Mouse (Mus musculus): ENCODE data around the gene 9230112D13Rik. TPM values are rescaled to one million over a fixed set of nuclear protein-coding genes. Genes with fewer than 3 reads are reported as not detected.

The 9230112D13Rik gene
- polyA plus RNA-seq, 1 experiment from 2014 or later = not detected

DNA sequence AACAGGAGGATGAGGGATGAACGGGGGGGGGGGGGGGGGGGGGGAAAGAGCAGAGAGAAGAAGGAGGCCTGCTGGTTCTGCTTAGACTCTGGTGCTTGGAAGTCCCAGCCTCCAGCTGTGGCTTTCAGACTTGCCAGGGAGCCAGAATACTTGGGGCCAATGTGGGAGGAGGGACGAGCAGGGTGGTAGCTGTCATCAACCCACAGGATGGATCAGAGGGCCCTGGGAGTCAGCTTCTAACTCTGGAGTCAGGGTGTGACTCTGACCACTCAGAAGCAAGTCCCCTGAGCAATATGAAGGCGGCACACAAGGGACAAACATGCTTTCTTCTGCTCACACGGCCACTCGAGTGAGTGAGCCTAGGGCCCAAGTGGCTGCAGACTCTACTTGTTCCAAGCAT is 42.0 kb upstream of the 9230112D13Rik start:
- no peak for ATAC-seq
- H3K4me3 ChIP-seq (replicated peaks; ENCODE audit: low read length) = no peak overlapping the region
- H3K9ac ChIP-seq (replicated peaks; ENCODE audit: low read depth, low read length) = no peak overlapping the region
- peaks cover 9% of the 10 kb centered on the region for H3K4me1 ChIP-seq (replicated peaks; ENCODE audit: control insufficient read depth, insufficient read depth, low read length)
- WGBS = 65% methylated on average over 5 of the region's 5 CpGs
- no peak overlapping the region for H3K4me2 ChIP-seq (ENCODE audit: low read length)
- no peaks in the 10 kb centered on the region for H3K27me3 ChIP-seq (replicated peaks; ENCODE audit: control insufficient read depth, insufficient read depth, low read length)
- no peaks in the 10 kb centered on the region for H3K9me3 ChIP-seq (ENCODE audit: control insufficient read depth, low read length)
- H3K36me3 ChIP-seq (ENCODE audit: control insufficient read depth, insufficient read depth) = no peaks in the 10 kb centered on the region
- no peak overlapping the region for H3K27ac ChIP-seq (ENCODE audit: low read length)

DNA sequence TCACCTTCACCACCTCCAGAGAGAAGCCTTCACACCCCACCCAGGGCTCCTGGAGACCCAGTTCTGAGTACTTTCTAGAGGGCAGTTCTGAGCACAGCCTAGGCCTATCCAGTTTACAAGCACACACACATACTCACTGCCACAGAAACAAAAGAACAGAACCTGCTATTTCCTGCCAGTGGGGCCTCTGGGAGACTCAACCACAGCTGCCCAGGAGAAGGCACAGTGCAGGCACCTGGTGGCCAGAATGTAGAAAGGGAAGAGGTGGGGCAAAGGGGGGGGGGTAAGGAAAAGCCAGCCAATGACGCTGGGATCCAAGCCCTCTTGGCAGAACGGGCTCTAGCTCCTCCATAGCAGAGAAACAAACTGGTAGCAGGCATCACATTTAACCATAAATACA is 39.8 kb upstream of the 9230112D13Rik start:
- WGBS = 22% methylated on average over 2 of the region's 2 CpGs
- Histone ChIP-seq H3K9me3 (ENCODE audit: control insufficient read depth, low read length) (no peaks in the 10 kb centered on the region), H3K9ac (replicated peaks; ENCODE audit: low read depth, low read length) (no peak overlapping the region), H3K4me3 (replicated peaks; ENCODE audit: low read length) (no peak overlapping the region), H3K36me3 (ENCODE audit: control insufficient read depth, insufficient read depth) (no peaks in the 10 kb centered on the region), H3K4me1 (replicated peaks; ENCODE audit: control insufficient read depth, insufficient read depth, low read length) (peaks cover 5% of the 10 kb centered on the region), H3K4me2 (ENCODE audit: low read length) (no peak overlapping the region), H3K27me3 (replicated peaks; ENCODE audit: control insufficient read depth, insufficient read depth, low read length) (no peaks in the 10 kb centered on the region), H3K27ac (ENCODE audit: low read length) (no peak overlapping the region)
- no peak for ATAC-seq

DNA sequence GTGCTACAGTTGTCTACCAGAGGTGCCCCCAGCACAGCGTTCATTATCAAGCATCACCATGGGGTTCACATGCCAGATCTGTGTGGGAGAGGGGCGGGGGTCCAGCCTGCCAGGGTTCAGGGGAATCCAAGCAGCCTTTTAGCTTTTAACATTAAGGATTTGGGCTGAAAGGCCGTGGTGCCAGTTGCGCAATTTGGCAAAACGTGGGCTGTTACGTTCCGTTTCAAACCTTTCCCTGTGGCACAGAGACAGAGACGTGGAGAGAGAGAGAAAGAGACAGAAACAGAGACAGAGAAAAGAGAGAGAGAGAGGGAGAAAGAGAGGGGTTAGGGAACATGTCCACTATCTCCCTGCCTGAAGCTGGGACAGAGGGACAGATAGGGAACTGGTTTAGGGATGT is 39.0 kb upstream of the 9230112D13Rik start:
- Histone ChIP-seq H3K36me3 (ENCODE audit: control insufficient read depth, insufficient read depth) (no peaks in the 10 kb centered on the region), H3K9me3 (ENCODE audit: control insufficient read depth, low read length) (no peaks in the 10 kb centered on the region), H3K27ac (ENCODE audit: low read length) (no peak overlapping the region), H3K4me3 (replicated peaks; ENCODE audit: low read length) (no peak overlapping the region), H3K9ac (replicated peaks; ENCODE audit: low read depth, low read length) (no peak overlapping the region), H3K4me2 (ENCODE audit: low read length) (no peak overlapping the region), H3K4me1 (replicated peaks; ENCODE audit: control insufficient read depth, insufficient read depth, low read length) (peaks cover 5% of the 10 kb centered on the region), H3K27me3 (replicated peaks; ENCODE audit: control insufficient read depth, insufficient read depth, low read length) (no peaks in the 10 kb centered on the region)
- no peak for ATAC-seq
- WGBS = 90% methylated on average over 8 of the region's 8 CpGs

DNA sequence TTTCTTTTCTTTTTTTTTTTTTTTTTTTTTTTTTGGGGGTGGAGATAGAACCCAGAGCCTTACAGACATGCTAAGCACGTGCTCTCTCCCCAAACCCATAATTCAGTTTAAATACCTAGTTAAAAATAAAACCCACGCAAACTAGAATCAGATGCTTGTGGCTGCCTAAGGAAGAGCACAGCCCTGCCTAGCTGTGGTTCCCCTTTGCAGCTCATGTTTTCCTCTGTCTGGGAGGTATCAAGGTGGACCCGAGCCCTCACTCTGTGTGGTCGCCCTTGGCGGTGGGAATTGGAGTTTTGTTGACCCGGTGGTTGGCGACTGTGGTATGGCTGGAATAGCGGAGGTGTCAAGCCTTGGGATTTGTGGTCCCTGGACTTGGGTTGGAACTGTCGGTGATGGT is 36.3 kb upstream of the 9230112D13Rik start:
- H3K4me3 ChIP-seq (replicated peaks; ENCODE audit: low read length) = no peak overlapping the region
- H3K27ac ChIP-seq (ENCODE audit: low read length) = no peak overlapping the region
- WGBS = 94% methylated on average over 9 of the region's 9 CpGs
- no peaks in the 10 kb centered on the region for H3K9me3 ChIP-seq (ENCODE audit: control insufficient read depth, low read length)
- no peaks in the 10 kb centered on the region for H3K36me3 ChIP-seq (ENCODE audit: control insufficient read depth, insufficient read depth)
- H3K4me1 ChIP-seq (replicated peaks; ENCODE audit: control insufficient read depth, insufficient read depth, low read length) = no peaks in the 10 kb centered on the region
- ATAC-seq = no peak
- H3K27me3 ChIP-seq (replicated peaks; ENCODE audit: control insufficient read depth, insufficient read depth, low read length) = no peaks in the 10 kb centered on the region
- H3K4me2 ChIP-seq (ENCODE audit: low read length) = no peak overlapping the region
- no peak overlapping the region for H3K9ac ChIP-seq (replicated peaks; ENCODE audit: low read depth, low read length)

DNA sequence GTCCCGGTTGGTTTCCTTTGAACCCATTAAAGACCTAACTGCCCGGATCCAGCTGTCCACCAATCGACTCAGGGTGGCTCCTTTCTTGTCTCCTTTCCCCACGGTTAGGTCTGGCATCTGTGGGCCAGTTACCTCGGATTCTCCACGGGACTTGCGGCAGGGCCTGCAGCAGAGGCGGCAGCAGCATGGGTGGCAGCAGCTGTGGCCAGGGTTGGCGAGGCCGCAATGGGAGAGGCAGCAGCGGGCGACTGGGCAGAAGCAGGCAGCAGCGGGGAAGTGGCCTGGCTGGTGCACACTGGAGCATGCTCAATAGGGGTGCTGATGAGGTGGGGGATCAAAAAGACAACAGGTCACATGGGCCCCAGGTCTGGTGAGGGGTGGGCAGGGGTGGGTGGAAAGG is 32.6 kb upstream of the 9230112D13Rik start:
- no peaks in the 10 kb centered on the region for H3K4me1 ChIP-seq (replicated peaks; ENCODE audit: control insufficient read depth, insufficient read depth, low read length)
- H3K4me3 ChIP-seq (replicated peaks; ENCODE audit: low read length) = no peak overlapping the region
- no peak overlapping the region for H3K4me2 ChIP-seq (ENCODE audit: low read length)
- ATAC-seq = no peak
- no peak overlapping the region for H3K9ac ChIP-seq (replicated peaks; ENCODE audit: low read depth, low read length)
- H3K9me3 ChIP-seq (ENCODE audit: control insufficient read depth, low read length) = no peaks in the 10 kb centered on the region
- no peak overlapping the region for H3K27ac ChIP-seq (ENCODE audit: low read length)
- 67% methylated on average over 13 of the region's 13 CpGs for WGBS
- H3K27me3 ChIP-seq (replicated peaks; ENCODE audit: control insufficient read depth, insufficient read depth, low read length) = no peaks in the 10 kb centered on the region
- no peaks in the 10 kb centered on the region for H3K36me3 ChIP-seq (ENCODE audit: control insufficient read depth, insufficient read depth)

DNA sequence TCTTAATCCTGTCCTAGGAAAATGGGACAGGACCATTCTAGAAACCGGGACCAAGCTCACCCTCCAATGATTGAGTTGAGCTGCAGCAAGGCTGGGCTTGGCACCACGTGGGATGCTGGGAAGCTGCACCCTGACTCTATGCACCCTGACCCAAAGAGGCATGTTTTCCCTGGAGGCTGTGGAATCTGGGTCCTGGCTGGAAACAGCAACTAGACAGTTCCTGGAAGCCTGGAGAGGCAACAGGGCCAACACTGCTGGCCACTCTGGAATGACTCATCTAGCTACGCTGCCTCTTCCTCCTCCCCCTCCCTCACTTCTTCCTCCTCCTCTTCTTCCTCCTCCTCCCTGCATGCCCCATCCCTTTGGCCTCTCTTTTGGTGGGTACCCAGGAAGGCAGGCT is 31.4 kb upstream of the 9230112D13Rik start:
- 76% methylated on average over 3 of the region's 3 CpGs for WGBS
- Histone ChIP-seq H3K4me2 (ENCODE audit: low read length) (no peak overlapping the region), H3K9ac (replicated peaks; ENCODE audit: low read depth, low read length) (no peak overlapping the region), H3K27me3 (replicated peaks; ENCODE audit: control insufficient read depth, insufficient read depth, low read length) (no peaks in the 10 kb centered on the region), H3K27ac (ENCODE audit: low read length) (no peak overlapping the region), H3K9me3 (ENCODE audit: control insufficient read depth, low read length) (no peaks in the 10 kb centered on the region), H3K4me3 (replicated peaks; ENCODE audit: low read length) (no peak overlapping the region), H3K36me3 (ENCODE audit: control insufficient read depth, insufficient read depth) (no peaks in the 10 kb centered on the region), H3K4me1 (replicated peaks; ENCODE audit: control insufficient read depth, insufficient read depth, low read length) (peaks cover 3% of the 10 kb centered on the region; the same call in 1 of the 2 replicates)
- no peak for ATAC-seq

DNA sequence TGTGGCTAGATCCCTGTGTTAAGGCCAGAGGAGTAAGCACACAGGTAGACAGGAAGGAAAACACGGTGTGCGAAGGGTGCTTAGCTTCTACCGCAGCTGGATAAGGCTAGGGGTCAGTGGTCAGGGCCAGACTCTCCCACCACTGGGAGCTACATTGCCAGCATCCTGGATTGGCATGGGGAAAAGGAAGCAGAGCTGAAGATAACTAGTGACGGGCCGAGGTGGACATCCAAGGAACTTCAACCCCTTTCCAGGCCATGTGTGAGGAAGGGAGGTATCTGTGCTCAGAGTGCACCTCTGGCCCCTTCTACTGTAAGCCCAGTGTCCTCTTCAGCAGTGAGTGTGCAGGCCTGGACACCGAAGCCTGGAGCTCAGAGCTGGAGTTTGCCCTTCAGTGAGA is 30.9 kb upstream of the 9230112D13Rik start:
- no peak overlapping the region for H3K27ac ChIP-seq (ENCODE audit: low read length)
- H3K4me3 ChIP-seq (replicated peaks; ENCODE audit: low read length) = no peak overlapping the region
- H3K9ac ChIP-seq (replicated peaks; ENCODE audit: low read depth, low read length) = no peak overlapping the region
- H3K9me3 ChIP-seq (ENCODE audit: control insufficient read depth, low read length) = no peaks in the 10 kb centered on the region
- H3K4me1 ChIP-seq (replicated peaks; ENCODE audit: control insufficient read depth, insufficient read depth, low read length) = peaks cover 3% of the 10 kb centered on the region; the same call in 1 of the 2 replicates
- H3K36me3 ChIP-seq (ENCODE audit: control insufficient read depth, insufficient read depth) = no peaks in the 10 kb centered on the region
- no peak overlapping the region for H3K4me2 ChIP-seq (ENCODE audit: low read length)
- WGBS = 92% methylated on average over 6 of the region's 6 CpGs
- ATAC-seq = no peak
- no peaks in the 10 kb centered on the region for H3K27me3 ChIP-seq (replicated peaks; ENCODE audit: control insufficient read depth, insufficient read depth, low read length)

DNA sequence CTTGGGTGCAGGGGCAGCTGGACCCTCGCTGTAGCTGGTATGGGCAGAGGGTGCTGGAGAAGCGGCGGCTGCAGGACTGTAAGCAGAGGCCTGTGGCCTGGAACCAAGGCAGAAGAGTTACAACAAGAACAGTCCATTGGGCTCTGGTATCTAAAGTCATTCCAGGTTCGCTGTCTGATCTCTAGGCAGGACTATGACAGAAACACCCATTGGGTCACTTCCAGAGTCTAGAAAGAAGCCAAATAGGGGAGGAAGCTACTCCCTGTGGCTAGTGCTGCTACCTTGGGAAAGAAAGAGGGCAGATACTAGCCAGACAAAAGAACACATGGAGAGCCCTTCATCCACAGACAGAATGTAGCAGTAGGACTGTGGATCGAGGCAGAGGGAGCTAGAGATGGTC is 29.6 kb upstream of the 9230112D13Rik start:
- 88% methylated on average over 5 of the region's 5 CpGs for WGBS
- Histone ChIP-seq H3K27ac (ENCODE audit: low read length) (no peak overlapping the region), H3K27me3 (replicated peaks; ENCODE audit: control insufficient read depth, insufficient read depth, low read length) (no peaks in the 10 kb centered on the region), H3K4me1 (replicated peaks; ENCODE audit: control insufficient read depth, insufficient read depth, low read length) (peaks cover 7% of the 10 kb centered on the region; the same call in 1 of the 2 replicates), H3K4me2 (ENCODE audit: low read length) (no peak overlapping the region), H3K36me3 (ENCODE audit: control insufficient read depth, insufficient read depth) (no peaks in the 10 kb centered on the region), H3K4me3 (replicated peaks; ENCODE audit: low read length) (no peak overlapping the region), H3K9me3 (ENCODE audit: control insufficient read depth, low read length) (no peaks in the 10 kb centered on the region), H3K9ac (replicated peaks; ENCODE audit: low read depth, low read length) (no peak overlapping the region)
- ATAC-seq = no peak

DNA sequence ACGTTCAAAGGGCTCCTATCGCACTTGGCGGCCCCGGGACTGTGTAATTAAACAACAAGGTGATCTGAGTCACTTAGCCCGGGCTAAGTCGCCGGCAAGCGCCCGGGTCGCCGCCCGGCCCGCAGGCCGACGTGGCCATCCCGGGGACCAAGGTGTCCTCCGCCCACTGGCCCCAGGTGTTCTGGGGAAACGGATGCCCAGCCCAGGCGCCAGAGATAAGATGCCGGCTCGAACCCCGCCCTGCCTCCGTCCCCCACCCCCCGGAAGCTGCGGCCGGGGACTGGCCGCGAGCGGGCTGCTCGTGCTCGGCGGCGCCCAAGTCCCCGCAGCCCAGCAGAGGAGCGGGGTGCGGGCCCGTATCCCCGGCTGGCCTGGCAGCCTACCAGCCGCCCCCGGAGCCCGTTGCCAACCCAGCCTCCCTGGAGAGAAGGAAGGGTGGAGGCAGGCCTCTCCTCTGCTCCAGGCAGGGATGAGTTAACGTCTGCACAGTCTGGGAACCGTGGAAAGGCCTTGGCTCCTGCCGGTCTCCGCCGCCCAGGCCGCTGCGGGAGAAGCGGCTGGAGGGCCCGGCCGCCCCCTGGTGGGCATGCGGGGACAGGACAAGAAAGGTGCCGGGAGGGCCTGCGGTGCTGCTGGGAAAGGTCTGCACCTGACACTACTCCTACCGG is 26.5 kb upstream of the 9230112D13Rik start:
- ATAC-seq = peak; percentile 97
- peak overlapping the region; percentile 80 for H3K4me3 ChIP-seq (replicated peaks; ENCODE audit: low read length)
- peaks cover 7% of the 10 kb centered on the region; the same call in 1 of the 2 replicates for H3K4me1 ChIP-seq (replicated peaks; ENCODE audit: control insufficient read depth, insufficient read depth, low read length)
- no peaks in the 10 kb centered on the region for H3K9me3 ChIP-seq (ENCODE audit: control insufficient read depth, low read length)
- H3K27me3 ChIP-seq (replicated peaks; ENCODE audit: control insufficient read depth, insufficient read depth, low read length) = no peaks in the 10 kb centered on the region
- H3K4me2 ChIP-seq (ENCODE audit: low read length) = peak overlapping the region; percentile 61
- peak overlapping the region; percentile 88 for H3K9ac ChIP-seq (replicated peaks; ENCODE audit: low read depth, low read length)
- peak overlapping the region; percentile 83 for H3K27ac ChIP-seq (ENCODE audit: low read length)
- no peaks in the 10 kb centered on the region for H3K36me3 ChIP-seq (ENCODE audit: control insufficient read depth, insufficient read depth)
- WGBS = under 1% methylated on average over 54 of the region's 55 CpGs
